Mouse (Mus musculus) retina, postnatal 1 day (tissue): ENCODE data around the gene Dnajc5g.

Experiments used
- DNase-seq: peaks from one replicate; pipeline ENCODE4 v3.0.0-alpha.2; 2012

The Dnajc5g gene

DNA sequence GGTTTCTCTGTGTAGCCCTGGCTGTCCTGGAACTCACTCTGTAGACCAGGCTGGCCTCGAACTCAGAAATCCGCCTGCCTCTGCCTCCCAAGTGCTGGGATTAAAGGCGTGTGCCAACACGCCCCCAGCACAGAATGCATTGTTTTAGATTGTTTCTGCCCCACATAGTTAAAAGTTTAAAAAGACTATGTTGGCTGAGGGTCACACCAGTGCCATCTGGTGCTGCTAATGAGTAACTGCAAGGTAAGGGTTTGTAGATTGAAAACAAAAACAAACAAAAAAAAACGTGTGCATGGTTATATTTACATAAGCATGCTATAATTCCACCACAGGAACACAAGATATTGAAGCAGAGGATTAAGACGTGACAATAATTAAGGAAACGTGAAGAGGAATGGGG lies 4.7 kb downstream of the Dnajc5g start:
- DNase-seq: peak; percentile 31

GRCm38 (mm10) chr5:31116354-31116753 lies 10.3 kb downstream of the Dnajc5g start, which contains the start of gene Trim54:
Gene Trim54, plus strand, starts transcription at chr5:31116712.
- DNase-seq: no peak

DNA sequence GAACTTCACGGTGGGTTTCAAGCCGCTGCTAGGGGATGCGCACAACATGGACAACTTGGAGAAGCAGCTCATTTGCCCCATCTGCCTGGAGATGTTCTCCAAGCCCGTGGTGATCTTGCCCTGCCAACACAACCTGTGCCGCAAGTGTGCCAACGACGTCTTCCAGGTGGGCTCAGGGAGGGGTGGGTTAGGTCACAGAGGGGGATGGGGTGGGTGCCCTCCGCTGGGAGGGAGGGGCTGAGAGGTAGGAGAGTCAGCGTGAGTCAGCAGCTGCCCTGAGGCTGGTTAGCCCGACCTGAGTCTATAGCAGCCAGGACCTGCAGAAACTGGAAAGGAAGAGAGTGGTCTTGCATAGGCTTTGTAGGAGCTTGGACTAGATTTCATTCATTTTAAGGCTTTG lies 10.8 kb downstream of the Dnajc5g start:
- DNase-seq: no peak

DNA sequence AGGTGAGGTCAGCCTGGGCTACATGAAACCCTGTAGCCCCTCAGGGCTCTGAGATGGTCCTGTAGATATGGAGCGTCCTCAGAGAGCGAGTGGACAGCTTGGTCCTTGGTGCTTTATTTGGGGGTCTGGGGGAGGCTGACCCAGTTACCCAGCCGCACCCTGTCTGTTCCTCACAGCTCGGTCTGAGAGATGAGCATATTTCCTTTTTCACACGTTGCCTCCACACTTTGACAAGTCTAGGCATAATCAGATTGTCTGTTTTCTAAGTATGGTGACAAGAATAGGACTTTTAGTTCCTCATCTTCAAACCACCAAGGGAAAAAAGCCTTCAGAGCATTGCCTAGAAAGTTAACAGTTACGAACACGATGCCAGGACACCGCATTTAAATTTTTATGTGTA lies 15.0 kb downstream of the Dnajc5g start:
- DNase-seq: no peak

DNA sequence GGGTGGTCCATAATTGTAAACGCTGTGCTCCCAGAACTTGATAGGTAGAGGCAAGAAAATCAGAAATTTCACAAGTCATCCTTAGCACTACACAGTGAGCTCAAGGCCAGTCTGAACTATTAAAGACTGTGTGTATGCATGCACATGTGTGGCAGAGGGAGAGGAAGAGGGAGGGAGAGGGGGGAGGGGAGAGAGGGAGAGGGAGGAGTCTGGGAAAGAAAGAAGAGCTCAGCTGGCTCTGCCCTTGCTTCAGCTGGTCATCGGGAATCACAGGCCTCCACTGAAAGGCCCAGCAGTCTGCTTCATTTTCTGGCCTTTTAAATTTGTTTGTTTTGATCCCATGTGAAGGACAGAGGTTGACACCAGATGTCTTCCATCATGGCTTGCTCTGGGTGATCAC lies 17.4 kb downstream of the Dnajc5g start:
- DNase-seq: no peak

GRCm38 (mm10) chr5:31126050-31126449 lies 20.0 kb downstream of the Dnajc5g start:
- no peak for DNase-seq

GRCm38 (mm10) chr5:31136730-31137424 lies 30.8 kb downstream of the Dnajc5g start:
- no peak for DNase-seq

- no peak for DNase-seq
These were observed 31.6 kb downstream of the Dnajc5g start for GRCm38 (mm10) chr5:31137658-31138057.

- DNase-seq: peak; percentile 27
These were observed 32.3 kb downstream of the Dnajc5g start, which contains the start of gene Ucn for GRCm38 (mm10) chr5:31138241-31138967. Gene Ucn, minus strand, starts transcription at chr5:31138829.

DNA sequence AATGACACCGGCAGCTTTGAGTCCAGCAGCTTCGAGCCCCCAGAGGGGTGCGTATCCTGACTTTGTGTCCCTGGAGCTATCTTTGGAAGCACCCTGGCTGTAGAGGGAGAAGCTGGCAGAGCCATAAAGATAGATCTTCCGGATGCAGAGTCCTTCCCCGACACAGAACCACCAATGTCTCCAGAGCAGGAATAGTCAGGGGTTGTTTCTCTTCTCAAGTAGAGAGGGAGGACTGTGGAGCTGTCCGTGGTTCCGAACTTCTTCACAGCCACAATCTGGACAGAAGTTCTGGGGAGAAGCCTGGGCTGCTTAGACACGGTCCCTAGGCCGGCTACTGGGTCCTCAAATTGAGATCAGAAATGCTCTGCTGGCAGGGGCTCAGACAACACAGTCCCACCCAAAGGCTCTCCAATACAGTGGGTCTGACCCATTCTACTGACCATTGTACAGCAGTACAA lies 32.9 kb downstream of the Dnajc5g start:
- no peak for DNase-seq

DNA sequence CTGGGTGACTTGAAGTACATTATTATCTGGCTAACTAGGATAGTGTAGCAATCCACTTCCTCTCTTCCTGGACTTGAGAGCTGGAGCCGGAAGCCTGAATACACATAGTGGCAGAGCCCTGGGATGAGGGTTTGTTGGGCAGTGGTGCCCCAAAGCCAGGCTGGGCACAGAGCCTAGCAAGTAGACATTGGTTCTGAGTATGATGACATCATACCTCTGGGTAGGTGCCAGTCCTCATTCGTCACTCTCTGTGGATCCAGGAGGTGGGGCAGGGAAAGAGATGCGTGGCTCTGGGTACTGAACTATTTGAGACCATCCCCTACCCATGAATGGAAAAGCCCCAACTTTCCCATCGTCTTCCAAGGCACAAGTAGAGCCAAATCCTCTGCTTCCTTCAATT lies 43.7 kb downstream of the Dnajc5g start:
- DNase-seq: no peak

DNA sequence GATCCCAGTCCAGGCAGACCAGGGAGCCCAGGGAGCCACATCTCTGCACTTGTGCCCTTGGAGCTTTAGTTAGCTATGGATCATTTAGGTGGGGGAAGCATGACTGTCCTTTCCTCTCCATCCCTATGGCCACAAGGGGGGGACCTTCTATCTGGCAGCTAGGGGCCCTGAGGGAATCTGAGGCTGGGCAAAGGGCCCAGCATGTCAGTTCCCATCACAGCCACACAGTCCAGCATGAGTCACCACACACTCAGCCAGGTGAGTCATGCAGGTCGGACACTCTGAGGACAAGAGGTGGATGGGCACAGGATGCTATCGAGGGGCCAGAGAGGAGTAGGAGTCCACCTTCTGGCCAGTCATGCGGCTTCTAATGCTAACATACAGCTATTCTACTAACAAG lies 45.7 kb downstream of the Dnajc5g start:
- DNase-seq: no peak

- DNase-seq: no peak
These were observed 47.5 kb downstream of the Dnajc5g start for GRCm38 (mm10) chr5:31153516-31154151.

DNA sequence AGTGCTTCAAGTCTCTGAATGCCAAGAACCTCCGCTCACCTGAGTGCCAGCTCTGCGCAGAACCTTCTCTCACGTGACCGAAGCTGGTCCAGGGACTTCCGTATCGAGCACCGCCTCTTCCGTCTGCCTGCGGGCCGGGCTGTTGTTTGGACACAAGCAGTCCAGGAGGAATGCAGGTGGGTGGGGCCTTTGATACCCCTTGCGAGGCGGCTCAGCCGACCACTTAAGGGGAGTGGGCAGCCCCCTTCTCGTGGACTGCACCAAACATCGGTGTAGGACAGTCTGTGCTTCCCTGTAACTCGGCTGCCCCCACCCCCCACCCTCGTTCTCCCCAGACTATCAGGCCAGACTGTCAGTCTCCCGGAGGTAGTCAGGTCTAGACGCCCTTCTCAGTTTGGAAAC lies 48.1 kb downstream of the Dnajc5g start, which contains the start of gene Mpv17:
Gene Mpv17 (minus strand): TSS at position 100 of the 402 bp plus-strand sequence.
- DNase-seq: peak; percentile 89
